Mouse (Mus musculus) spleen, adult 2 months (tissue): ENCODE results near the gene Ccng2.

Experiments
- CTCF ChIP-seq: fragments of 200-500 bp; IDR thresholded peaks from 2 replicates; pipeline ENCODE4 v1.5.1; 2011; ENCODE audit warnings: mild to moderate bottlenecking, inconsistent platforms; ENCODE audit not compliant: insufficient read depth, insufficient read length, insufficient replicate concordance; ENCODE audit errors: extremely low read depth
- POLR2A ChIP-seq: fragments of 200-500 bp; IDR thresholded peaks from 2 replicates; pipeline ENCODE4 v1.6.1; 2011; ENCODE audit warnings: low read depth, low read length, inconsistent platforms

DNA sequence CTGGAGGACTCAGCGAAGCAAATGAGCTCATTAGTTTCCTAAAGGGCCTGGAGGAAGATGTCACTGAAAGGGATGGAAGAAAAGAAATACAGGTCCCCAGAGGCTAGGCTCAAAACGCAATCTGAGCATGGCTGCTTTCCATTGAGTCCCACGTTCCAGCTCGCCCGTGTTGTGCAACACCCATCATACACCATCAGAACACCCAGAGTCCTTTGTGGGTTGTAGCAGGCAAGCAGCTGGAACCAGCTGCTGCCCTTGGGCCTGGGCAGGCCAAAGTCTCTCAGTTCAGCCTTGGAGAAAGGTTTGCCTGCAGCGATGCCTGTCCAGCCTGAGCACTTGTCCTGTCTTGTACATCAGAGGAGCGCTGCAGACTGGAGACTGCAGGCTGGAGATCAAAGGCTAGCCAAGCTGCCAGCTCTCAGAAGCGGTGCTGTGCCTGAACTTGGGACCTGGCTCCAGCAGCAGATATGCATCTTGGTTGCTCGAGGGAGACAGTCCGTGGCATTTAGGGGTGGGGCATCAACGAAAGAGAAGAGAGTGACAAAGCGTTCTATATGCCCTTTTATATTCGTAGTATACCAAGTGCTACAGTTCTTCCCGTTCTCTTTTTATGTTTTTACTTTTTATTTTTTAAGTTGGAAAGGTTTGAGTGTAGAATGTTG, 15.5 kb downstream of the Ccng2 start:
- TF ChIP-seq CTCF: no peak
- no peak for TF ChIP-seq POLR2A
